Mouse (Mus musculus) testis, postnatal 10 days (tissue): Measurements from ENCODE around the gene Pgbd5.
A peak's percentile ranks its signal among the peaks of the same experiment; 100 is the strongest.
"Not testable (repeated sequence)": the region's sequence is repeated elsewhere in the genome, so short reads cannot be mapped to it uniquely, and the experiment has no call there.

Experiments
- DNase-seq: peaks from one replicate; pipeline ENCODE4 v3.0.0; 2021; ENCODE audit warnings: low spot score

Gene Pgbd5

DNA sequence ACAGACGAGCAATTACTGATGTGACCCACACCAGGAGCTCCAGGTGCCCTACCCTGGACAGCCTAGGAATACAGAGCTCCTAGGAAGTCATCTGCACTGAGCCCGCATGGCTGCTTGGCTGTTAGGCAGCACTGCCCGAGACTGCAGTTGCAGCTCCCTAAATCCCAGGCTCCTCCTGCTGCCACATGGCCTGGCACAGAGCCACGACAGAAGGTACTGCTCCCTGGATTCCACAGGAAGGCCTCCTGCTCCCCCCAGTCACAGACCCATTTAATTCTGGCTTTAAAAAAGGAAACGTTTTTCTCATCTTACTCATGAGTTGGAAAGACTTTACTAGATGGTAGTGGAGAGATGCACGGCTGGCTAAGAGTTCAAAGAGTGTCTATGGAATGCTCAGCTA lies 10.0 kb downstream of the Pgbd5 start:
- no peak for DNase-seq

DNA sequence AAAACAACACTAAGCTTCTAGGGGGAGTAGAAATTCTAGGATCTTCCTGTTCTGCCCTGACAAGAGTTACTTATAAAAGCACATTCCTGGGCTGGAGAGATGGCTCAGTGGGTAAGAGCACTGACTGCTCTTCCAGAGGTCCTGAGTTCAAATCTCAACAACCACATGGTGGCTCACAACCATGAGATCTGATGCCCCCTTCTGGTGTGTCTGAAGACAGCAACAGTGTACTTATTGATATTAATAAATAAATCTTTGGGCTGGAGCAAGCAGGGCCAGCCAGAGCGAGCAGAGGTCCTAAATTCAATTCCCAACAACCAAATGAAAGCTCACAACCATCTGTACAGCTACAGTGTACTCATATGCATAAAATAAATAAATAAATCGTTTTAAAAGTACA lies 10.7 kb downstream of the Pgbd5 start:
- DNase-seq = not testable (repeated sequence)

GRCm38 (mm10) chr8:124421413-124421812 lies 18.0 kb downstream of the Pgbd5 start:
- DNase-seq = no peak

DNA sequence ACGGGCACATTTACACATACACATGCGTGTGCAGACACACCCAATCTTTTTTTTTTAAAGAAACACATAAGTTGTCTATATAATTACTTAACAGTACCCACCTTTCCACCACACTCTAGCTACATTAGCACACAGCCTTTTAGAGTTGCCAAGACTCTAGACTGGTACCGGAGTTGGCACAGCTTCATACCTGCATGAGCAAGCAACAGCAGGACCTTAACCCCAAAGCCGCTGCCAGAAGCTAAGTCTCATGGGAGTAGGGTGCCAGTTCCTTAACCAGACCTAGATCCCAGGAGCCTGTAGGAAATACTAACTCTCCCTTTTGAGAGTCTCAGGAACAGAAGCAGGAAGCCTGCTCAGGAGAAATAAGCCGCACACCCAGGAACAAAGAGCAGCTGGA lies 20.5 kb downstream of the Pgbd5 start:
- no peak for DNase-seq

DNA sequence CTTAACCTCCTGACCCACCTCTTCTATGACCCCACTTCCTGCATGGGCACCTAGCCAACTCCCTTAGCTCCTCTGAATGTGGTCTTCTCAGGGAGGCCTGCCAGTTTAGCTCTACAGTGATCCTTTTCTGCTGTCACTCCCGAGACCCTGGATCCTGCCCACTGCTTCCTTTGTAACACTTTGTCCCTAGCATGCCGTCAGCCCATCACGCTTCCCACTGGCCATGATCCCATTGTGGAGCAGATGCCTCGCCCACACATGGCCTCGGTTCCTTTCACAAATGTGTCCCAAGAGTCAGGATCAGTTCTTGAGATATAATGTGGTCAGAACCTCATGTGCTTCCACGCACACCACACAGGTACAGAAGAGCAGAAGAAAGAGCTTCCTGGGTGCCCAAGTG lies 21.3 kb downstream of the Pgbd5 start:
- no peak for DNase-seq

GRCm38 (mm10) chr8:124416646-124417045 lies 22.8 kb downstream of the Pgbd5 start:
- DNase-seq = no peak

- no peak for DNase-seq
Observed at GRCm38 (mm10) chr8:124415789-124416188, 23.7 kb downstream of the Pgbd5 start.

- DNase-seq = peak; percentile 80
Observed at GRCm38 (mm10) chr8:124415002-124415401, 24.5 kb downstream of the Pgbd5 start.

DNA sequence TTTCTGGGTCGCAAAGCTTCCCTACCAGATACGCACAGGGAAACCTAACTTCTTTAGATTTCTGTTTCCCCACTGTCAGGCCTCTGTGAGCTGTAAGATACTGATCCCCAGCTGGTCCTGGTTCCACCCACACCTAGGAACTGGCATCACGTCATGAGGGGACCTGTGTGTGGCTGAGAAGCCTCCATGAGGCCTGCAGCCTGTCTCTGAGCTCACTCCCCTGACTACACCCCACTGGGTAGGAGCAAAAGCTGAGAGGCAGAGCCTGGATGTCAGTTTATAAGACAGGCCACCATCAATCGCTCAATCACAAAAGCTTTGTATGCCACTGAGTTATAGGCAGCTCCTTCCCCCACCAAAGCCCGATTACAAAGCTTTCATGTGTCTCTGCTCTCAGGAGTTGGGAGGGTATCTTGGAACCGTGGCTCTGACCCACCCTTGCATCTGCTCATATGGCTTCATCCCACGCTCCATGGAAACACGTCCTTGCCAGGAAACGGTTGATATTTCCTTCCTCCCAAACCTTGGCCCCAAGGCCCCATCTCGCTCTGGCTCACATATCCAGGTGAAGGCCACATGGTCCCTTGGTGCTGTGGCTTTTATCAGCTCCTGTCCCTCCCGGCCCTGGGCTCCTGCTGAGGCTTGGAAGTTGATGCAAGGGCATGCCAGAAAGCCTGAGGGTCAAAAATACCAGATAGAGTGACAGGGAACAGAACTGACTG lies 26.1 kb downstream of the Pgbd5 start:
- DNase-seq = no peak

GRCm38 (mm10) chr8:124412496-124413243 lies 26.8 kb downstream of the Pgbd5 start:
- DNase-seq = no peak

GRCm38 (mm10) chr8:124404471-124405260 lies 34.8 kb downstream of the Pgbd5 start:
- DNase-seq = no peak

DNA sequence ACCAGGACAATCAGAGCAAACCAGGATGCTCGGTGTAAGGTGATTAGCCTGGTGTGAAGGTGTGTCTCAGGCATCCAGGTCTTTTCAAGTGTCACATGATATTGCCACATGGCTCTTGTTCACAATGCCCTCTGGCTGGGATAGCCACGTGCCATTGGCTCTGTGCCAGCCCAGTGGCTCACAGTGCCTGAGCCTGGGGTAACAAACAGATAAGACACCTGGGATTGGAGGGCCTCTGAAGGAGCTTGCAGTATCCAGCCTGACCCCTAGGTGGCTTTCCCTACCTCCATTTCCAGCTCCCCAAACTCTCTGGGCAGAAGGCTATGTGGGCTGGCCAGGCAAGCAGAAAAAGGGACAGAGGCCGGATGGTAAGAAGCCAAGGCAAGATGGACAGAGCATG lies 35.6 kb downstream of the Pgbd5 start:
- peak; percentile 61 for DNase-seq

DNA sequence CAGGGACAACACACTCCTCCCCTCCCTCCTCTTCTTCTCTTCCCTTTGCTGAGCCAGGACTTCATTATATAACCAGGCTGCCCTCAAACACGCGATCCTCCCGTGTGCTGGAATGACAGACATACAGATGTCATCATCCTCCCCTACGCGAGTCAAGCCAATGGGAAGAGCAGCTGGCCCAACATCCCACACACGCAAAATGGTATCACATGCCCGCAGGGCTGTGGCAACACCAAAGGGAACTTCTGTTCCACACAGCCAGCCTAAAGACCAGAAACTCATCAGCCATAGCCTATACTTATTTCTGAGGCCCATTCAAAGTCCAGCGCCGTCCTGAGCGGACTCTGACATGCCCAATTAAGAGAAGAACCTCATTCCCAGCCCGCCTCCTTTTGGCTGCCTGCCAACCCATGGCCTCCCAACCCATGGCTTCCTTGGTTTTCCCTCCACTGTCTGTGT lies 40.0 kb downstream of the Pgbd5 start:
- peak; percentile 68 for DNase-seq

- DNase-seq = peak; percentile 65
Observed at GRCm38 (mm10) chr8:124398843-124399402, 40.5 kb downstream of the Pgbd5 start.

DNA sequence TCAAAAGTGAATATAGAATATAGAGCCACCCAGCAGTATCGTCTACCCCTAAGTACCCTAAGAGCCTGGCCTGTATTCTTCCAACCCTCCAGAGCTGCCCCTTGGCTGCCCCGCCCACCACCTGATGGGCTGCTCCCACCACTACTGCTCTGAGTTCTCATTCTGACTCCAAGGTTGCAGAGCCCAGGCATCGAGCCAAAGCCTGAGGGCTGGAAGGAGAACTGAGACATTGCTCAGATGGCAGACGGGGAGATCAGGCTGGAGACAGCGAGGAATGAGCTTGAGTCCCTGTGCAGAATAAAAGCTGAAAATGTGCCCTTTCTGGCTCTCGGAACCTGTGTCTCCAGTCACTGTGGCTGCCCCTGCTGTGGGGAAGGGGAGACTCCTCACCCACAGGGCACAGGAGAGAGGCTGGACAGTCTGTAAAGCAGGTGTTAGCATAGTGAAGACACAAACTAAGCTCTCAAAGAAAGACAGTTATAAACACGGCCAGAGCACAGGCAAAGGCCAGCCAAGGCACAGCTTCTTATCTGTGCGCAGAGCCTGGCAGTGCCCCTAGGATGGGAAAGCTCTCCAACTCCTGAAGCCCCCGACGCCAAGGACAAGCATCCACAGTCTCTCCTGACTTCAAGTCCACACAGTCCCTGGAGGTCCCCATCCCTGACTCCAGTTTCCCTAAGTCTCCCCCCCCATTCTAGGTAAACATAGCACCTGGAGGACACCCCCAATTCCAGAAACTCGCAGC lies 42.0 kb downstream of the Pgbd5 start:
- peak; percentile 72 for DNase-seq

GRCm38 (mm10) chr8:124396531-124396930 lies 42.9 kb downstream of the Pgbd5 start:
- no peak for DNase-seq

- no peak for DNase-seq
Observed at GRCm38 (mm10) chr8:124395392-124395791, 44.1 kb downstream of the Pgbd5 start.

DNA sequence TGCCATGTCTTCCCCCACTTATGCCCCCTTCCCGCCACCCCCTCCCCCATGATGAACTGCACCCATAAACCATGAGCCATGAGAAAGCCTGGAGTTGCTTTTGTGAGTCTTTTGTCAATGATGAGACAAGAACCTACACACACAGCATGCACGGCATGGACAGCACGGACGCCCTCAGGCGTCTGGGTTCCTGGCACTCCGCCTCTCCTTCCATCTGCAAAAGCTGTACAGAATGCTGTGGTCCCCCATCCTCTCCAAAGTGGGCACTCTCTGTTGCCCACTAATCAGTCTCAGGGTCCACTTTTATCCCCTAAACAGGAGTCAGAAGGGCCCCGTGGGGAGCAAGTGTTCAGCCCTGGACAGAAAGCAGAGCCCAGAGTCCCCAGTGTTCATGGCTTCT lies 44.5 kb downstream of the Pgbd5 start:
- no peak for DNase-seq

DNA sequence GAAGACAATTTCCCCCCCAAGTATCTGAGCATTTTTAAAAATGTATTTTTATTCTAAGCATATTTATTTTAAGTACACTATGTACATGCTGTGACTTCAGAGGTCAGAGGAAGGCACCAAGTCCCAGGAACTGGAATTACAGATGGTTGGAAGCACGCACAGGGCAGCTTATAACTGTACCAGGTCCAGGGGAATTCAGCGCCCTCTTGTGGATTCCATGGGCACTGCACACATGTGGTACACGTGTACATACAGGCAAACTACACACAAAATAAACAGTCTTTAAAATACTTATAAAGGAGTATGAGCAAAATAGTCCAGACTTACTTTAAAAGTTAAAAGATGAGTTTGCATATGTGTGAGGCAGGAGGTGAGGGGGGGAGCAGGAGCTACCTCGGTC lies 45.5 kb downstream of the Pgbd5 start:
- no peak for DNase-seq

DNA sequence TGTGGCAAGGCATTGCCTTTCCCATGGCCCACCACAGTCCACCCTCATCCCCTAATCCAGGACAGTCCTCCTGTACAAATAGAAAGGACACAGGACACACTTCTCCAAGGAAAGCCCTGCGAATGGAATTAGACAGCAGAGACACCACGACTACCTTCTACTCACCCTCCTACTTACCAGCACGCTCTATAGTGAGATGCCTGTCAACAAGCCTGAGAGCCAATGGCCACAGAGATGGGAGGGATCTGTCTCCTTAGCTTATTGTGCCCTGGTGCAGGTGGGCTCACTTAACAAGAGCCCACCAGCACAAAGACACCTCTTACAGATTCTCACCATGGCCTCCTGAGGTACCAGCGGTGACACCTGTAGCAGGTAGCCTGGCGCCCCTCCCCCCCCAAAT lies 46.4 kb downstream of the Pgbd5 start:
- no peak for DNase-seq

DNA sequence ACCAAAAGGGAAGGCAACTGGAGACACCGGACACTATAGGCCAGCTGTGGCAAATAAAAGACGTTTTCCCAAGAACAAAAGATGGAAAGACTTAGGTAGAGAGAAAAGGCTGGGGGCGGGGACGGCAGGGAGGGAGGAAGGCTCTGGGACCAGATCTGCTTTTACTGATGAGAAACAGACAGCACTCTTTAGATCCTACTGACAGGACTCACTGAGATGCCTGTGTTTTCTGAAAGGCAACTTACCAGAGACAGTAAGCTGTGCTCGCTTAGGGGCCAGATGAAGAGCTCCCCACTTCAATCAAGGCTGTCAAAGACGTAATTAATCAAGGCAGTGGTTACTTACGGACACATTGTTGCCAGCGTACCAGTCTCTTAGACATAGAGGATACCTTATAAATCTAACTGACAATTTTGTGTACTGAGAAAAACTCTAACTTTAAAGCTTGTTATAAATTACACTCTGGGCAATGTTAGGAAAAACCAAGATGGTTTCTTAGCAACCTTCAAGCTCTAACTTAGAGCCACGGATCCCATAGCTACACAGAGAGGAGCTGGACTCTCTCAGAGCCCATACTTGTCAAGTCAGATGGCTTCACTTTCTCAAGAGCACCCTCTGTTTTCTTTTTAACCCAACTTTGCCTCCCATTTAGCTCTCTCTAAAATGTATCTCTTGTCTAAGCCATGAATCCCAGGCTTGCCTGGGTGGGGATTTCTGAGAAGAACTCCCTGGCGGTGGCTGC lies 47.0 kb downstream of the Pgbd5 start:
- DNase-seq = no peak
